In the genomic region with DNA sequence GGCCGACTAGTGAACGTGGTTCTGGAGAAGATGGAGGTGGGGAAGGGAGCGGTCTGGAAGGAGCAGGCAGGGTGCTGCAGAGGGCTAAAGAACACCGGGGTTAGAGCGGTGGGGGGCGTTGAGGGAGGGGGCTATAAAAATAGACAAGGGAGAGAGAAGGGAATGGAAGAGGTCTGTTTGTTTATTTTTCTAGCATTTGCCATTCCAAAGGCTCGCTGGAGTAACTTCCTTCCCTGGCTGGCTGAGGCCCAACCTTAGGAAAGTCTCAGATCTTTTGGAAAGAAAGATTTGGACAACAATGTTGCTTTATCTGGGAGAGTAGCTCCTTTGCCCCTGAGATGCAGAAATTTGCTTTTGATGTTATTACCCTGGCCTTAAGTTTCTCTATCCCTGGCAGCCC, we compare ENCODE assay signal across 8 mouse cellular contexts. TPM values are rescaled to one million over a fixed set of nuclear protein-coding genes. Genes with fewer than 3 reads are reported as not detected.
DNase-seq lines count a peak whose midpoint lies in the region; ATAC-seq and TF ChIP-seq lines count a peak whose summit lies in the region.

No protein-coding gene starts in this region.

- no peaks in the 10 kb centered on the region for H3K79me2 ChIP-seq in heart, adult 2 months (replicated peaks; ENCODE audit: control insufficient read depth, insufficient read depth, low read length)

- H3K27ac ChIP-seq in heart, adult 2 months: peak overlapping the region; percentile 85
- peak overlapping the region; percentile 88 for H3K27ac ChIP-seq in heart, embryonic 12.5 days (ENCODE audit: poor library complexity, severe bottlenecking)
- H3K27ac ChIP-seq in limb, embryonic 13.5 days: peak overlapping the region; percentile 73
- H3K27ac ChIP-seq in neural tube, embryonic 12.5 days: no peak overlapping the region

- 25% methylated on average over 7 of the region's 7 CpGs for whole genome bisulfite sequencing in heart, adult 2 months
- WGBS in heart, embryonic 12.5 days: 13% methylated on average over 6 of the region's 7 CpGs
- WGBS in limb, embryonic 13.5 days: 21% methylated on average over 7 of the region's 7 CpGs
- 33% methylated on average over 7 of the region's 7 CpGs for WGBS in neural tube, embryonic 12.5 days

- intact Hi-C loops in heart, adult 2 months (cut with DNase I): loop anchor here (1.0 to 10.0 kb wide), 3 partner anchors 14 to 246 kb away; a partner anchor contains a TSS
- intact Hi-C loops in heart, postnatal 25 days (cut with DNase I): loop anchor here (5.0 kb wide), 1 partner anchor 148 kb away; no protein-coding TSS in a partner anchor

- TF ChIP-seq CTCF in heart, adult 2 months (IDR thresholded peaks at IDR 0.05): no peak

- H3K36me3 ChIP-seq in heart, adult 2 months (ENCODE audit: control insufficient read depth, insufficient read depth, low read length): peaks cover 13% of the 10 kb centered on the region
- no peaks in the 10 kb centered on the region for H3K36me3 ChIP-seq in heart, embryonic 12.5 days
- H3K36me3 ChIP-seq in limb, embryonic 13.5 days: no peaks in the 10 kb centered on the region
- H3K36me3 ChIP-seq in neural tube, embryonic 12.5 days: no peaks in the 10 kb centered on the region

- H3K4me3 ChIP-seq in heart, adult 2 months: peak overlapping the region; percentile 1; the same call in 1 of the 2 replicates
- no peak overlapping the region for H3K4me3 ChIP-seq in heart, embryonic 12.5 days
- H3K4me3 ChIP-seq in limb, embryonic 13.5 days: no peak overlapping the region
- no peak overlapping the region for H3K4me3 ChIP-seq in neural tube, embryonic 12.5 days

- peak; percentile 51; the same call in 1 of the 2 replicates for ATAC-seq in heart, embryonic 12.5 days (ENCODE audit: insufficient number of reproducible peaks, low FRiP score)
- ATAC-seq in limb, embryonic 13.5 days (ENCODE audit: low FRiP score, low read depth): no peak
- no peak for ATAC-seq in neural tube, embryonic 12.5 days (ENCODE audit: low FRiP score, low read depth)
- ATAC-seq in monocyte, adult 5-6 weeks (replicated peaks; ENCODE audit: insufficient number of reproducible peaks, low FRiP score, low TSS enrichment, poor library complexity, severe bottlenecking): no peak

- DNase-seq in heart, adult 2 months: peak in 1 of 2 experiments; percentile 55
- no peak for DNase-seq in heart, postnatal 25 days (ENCODE audit: low spot score)
- DNase-seq in left cerebral cortex, adult 8-10 months (ENCODE audit: low spot score in 2 of 2): no peak
- DNase-seq in right cerebral cortex, adult 2 months (ENCODE audit: low spot score in 2 of 2): no peak

- peak overlapping the region; percentile 54 for H3K4me2 ChIP-seq in heart, embryonic 12.5 days
- peak overlapping the region; percentile 43; the same call in 1 of the 2 replicates for H3K4me2 ChIP-seq in limb, embryonic 13.5 days (replicated peaks)
- H3K4me2 ChIP-seq in neural tube, embryonic 12.5 days (replicated peaks): peak overlapping the region; percentile 27; the same call in 1 of the 2 replicates

- H3K27me3 ChIP-seq in heart, adult 2 months (ENCODE audit: control insufficient read depth, insufficient read depth, low read length): no peaks in the 10 kb centered on the region
- H3K27me3 ChIP-seq in heart, embryonic 12.5 days (replicated peaks): no peaks in the 10 kb centered on the region; the same call in 1 of the 2 replicates
- H3K27me3 ChIP-seq in limb, embryonic 13.5 days: no peaks in the 10 kb centered on the region
- H3K27me3 ChIP-seq in neural tube, embryonic 12.5 days (replicated peaks): no peaks in the 10 kb centered on the region

- no peaks in the 10 kb centered on the region for H3K9me3 ChIP-seq in heart, embryonic 12.5 days (replicated peaks)
- no peaks in the 10 kb centered on the region for H3K9me3 ChIP-seq in limb, embryonic 13.5 days
- no peaks in the 10 kb centered on the region for H3K9me3 ChIP-seq in neural tube, embryonic 12.5 days

- TF ChIP-seq POLR2A in heart, adult 2 months (IDR thresholded peaks at IDR 0.05; ENCODE audit: insufficient read depth, low read depth, low read length): no peak

- peaks cover 27% of the 10 kb centered on the region for H3K4me1 ChIP-seq in heart, adult 2 months (ENCODE audit: control insufficient read depth, insufficient read depth, low read length)
- H3K4me1 ChIP-seq in heart, embryonic 12.5 days (replicated peaks): peaks cover 49% of the 10 kb centered on the region
- peaks cover 48% of the 10 kb centered on the region for H3K4me1 ChIP-seq in limb, embryonic 13.5 days
- peaks cover 25% of the 10 kb centered on the region for H3K4me1 ChIP-seq in neural tube, embryonic 12.5 days

- TF ChIP-seq EP300 in heart, adult 2 months (IDR thresholded peaks at IDR 0.05; ENCODE audit: insufficient read depth, low read depth, low read length): no peak

- H3K9ac ChIP-seq in heart, adult 2 months (ENCODE audit: low read depth, low read length): peak overlapping the region; percentile 50
- no peak overlapping the region for H3K9ac ChIP-seq in heart, embryonic 12.5 days
- no peak overlapping the region for H3K9ac ChIP-seq in limb, embryonic 13.5 days
- H3K9ac ChIP-seq in neural tube, embryonic 12.5 days: no peak overlapping the region

RNA-seq across cellular contexts. Expression of a gene that starts 21.6 kb away (rescaled TPM):
- total RNA-seq in heart, adult 2 months (2021): 10 to 100 TPM; 11.0 to 18.2 TPM
- polyA plus RNA-seq in heart, adult 2 months (2012; rRNA removed): 14.0 and 17.3 TPM in 2 replicates
- 10 to 100 TPM; 16.3 to 25.0 TPM for total RNA-seq in heart, postnatal 25 days (2021)
- 2.7 and 3.7 TPM in 2 replicates for polyA plus RNA-seq in heart, embryonic 12.5 days (2016; fragmentation: Nextera tagmentation; extraction: Ambion mirVana)
- polyA plus RNA-seq in limb, embryonic 13.5 days (2015; fragmentation: Nextera tagmentation; extraction: Ambion mirVana): 1.3 and 1.9 TPM in 2 replicates
- polyA plus RNA-seq in neural tube, embryonic 12.5 days (2016; fragmentation: Nextera tagmentation; extraction: Ambion mirVana): 1.8 and 2.5 TPM in 2 replicates
- total RNA-seq in monocyte, adult 5-6 weeks (2017): 1.7 TPM in 1 of 3 replicates, not detected in the others
- 100 to 1,000 TPM; 132 to 146 (median 139) TPM for total RNA-seq in left cerebral cortex, adult 8-10 months (2022)
